Mouse (Mus musculus): Measurements from ENCODE around the gene Olfr574. TPM values are rescaled to one million over a fixed set of nuclear protein-coding genes. Genes with fewer than 3 reads are reported as not detected.

Gene Olfr574
- polyA plus RNA-seq, 1 experiment = not detected

GRCm38 (mm10) chr7:102989224-102989623 is 41.0 kb downstream of the Olfr574 start, which contains the start of gene Olfr578:
Gene Olfr578 (minus strand): TSS chr7:102989324.
- Histone ChIP-seq H3K4me3 (ENCODE audit: low read depth, low read length) (no peak within 1 kb of the TSS), H3K27ac (ENCODE audit: insufficient read depth, low read depth, low read length) (no peak within 1 kb of the TSS), H3K4me1 (ENCODE audit: control insufficient read depth, insufficient read depth, insufficient read length, low read length) (no peaks in the 10 kb centered on the region), H3K36me3 (ENCODE audit: control insufficient read depth, insufficient read depth, low read length) (no peaks in the 10 kb centered on the region), H3K27me3 (ENCODE audit: control insufficient read depth, insufficient read depth, low read length) (no peaks in the 10 kb centered on the region)
- TF ChIP-seq CTCF (IDR thresholded peaks at IDR 0.05; ENCODE audit: extremely low read depth, insufficient read length, insufficient replicate concordance, low read depth, low read length) (no peak), POLR2A (IDR thresholded peaks at IDR 0.05; ENCODE audit: low read depth, low read length) (no peak)
- 58% methylated on average over 3 of the region's 3 CpGs for WGBS

Other genes starting within 250 kb of the Olfr574 start
- gene Olfr558, start 246.3 kb upstream of the Olfr574 start, polyA plus RNA-seq (2012; rRNA removed) = 0.11 and 0.63 TPM in 2 replicates
- gene Olfr33, start 229.4 kb upstream of the Olfr574 start, polyA plus RNA-seq (2012; rRNA removed) = not detected in 2 replicates
- gene Olfr559, start 221.0 kb upstream of the Olfr574 start, polyA plus RNA-seq (2012; rRNA removed) = not detected in 2 replicates
- gene Olfr560, start 189.1 kb upstream of the Olfr574 start, polyA plus RNA-seq (2012; rRNA removed) = not detected in 2 replicates
- 0.55 and 0.71 TPM in 2 replicates for gene Olfr78, start 189.0 kb upstream of the Olfr574 start, polyA plus RNA-seq (2012; rRNA removed)
- gene Olfr561, start 177.2 kb upstream of the Olfr574 start, polyA plus RNA-seq (2012; rRNA removed) = not detected in 2 replicates
- not detected in 2 replicates for gene Olfr564, start 145.0 kb upstream of the Olfr574 start, polyA plus RNA-seq (2012; rRNA removed)
- not detected in 2 replicates for gene Olfr566, start 89.7 kb upstream of the Olfr574 start, polyA plus RNA-seq (2012; rRNA removed)
- not detected in 2 replicates for gene Olfr568, start 71.3 kb upstream of the Olfr574 start, polyA plus RNA-seq (2012; rRNA removed)
- gene Olfr569, start 57.6 kb upstream of the Olfr574 start, polyA plus RNA-seq (2012; rRNA removed) = not detected in 2 replicates
- gene Olfr570, start 53.9 kb upstream of the Olfr574 start, polyA plus RNA-seq (2012; rRNA removed) = not detected in 2 replicates
- not detected in 2 replicates for gene Olfr571, start 30.9 kb upstream of the Olfr574 start, polyA plus RNA-seq (2012; rRNA removed)
- gene Olfr572, start 24.1 kb upstream of the Olfr574 start, polyA plus RNA-seq (2012; rRNA removed) = not detected in 2 replicates
- not detected in 2 replicates for gene Olfr573-ps1, start 5.9 kb upstream of the Olfr574 start, polyA plus RNA-seq (2012; rRNA removed)
- not detected in 2 replicates for gene Olfr575, start 10.3 kb downstream of the Olfr574 start, polyA plus RNA-seq (2012; rRNA removed)
- not detected in 2 replicates for gene Olfr576, start 14.2 kb downstream of the Olfr574 start, polyA plus RNA-seq (2012; rRNA removed)
- gene Olfr577, start 27.5 kb downstream of the Olfr574 start, polyA plus RNA-seq (2012; rRNA removed) = not detected in 2 replicates
- not detected in 2 replicates for gene Olfr578, start 40.9 kb downstream of the Olfr574 start, polyA plus RNA-seq (2012; rRNA removed)
- gene Olfr582, start 89.6 kb downstream of the Olfr574 start, polyA plus RNA-seq (2012; rRNA removed) = not detected in 2 replicates
- gene Olfr583, start 102.8 kb downstream of the Olfr574 start, polyA plus RNA-seq (2012; rRNA removed) = not detected in 2 replicates
- gene Olfr584, start 133.4 kb downstream of the Olfr574 start, polyA plus RNA-seq (2012; rRNA removed) = not detected in 2 replicates
- gene Olfr585, start 149.3 kb downstream of the Olfr574 start, polyA plus RNA-seq (2012; rRNA removed) = not detected in 2 replicates
- gene Olfr586, start 177.2 kb downstream of the Olfr574 start, polyA plus RNA-seq (2012; rRNA removed) = not detected in 2 replicates
- not detected in 2 replicates for gene Olfr588-ps1, start 192.4 kb downstream of the Olfr574 start, polyA plus RNA-seq (2012; rRNA removed)
- not detected in 2 replicates for gene Olfr589, start 207.9 kb downstream of the Olfr574 start, polyA plus RNA-seq (2012; rRNA removed)
- gene Olfr591, start 229.9 kb downstream of the Olfr574 start, polyA plus RNA-seq (2012; rRNA removed) = not detected in 2 replicates
- not detected in 2 replicates for gene Olfr592, start 236.3 kb downstream of the Olfr574 start, polyA plus RNA-seq (2012; rRNA removed)